Mouse (Mus musculus): ENCODE results near the gene Aldoart2. TPM values are rescaled to one million over a fixed set of nuclear protein-coding genes. Genes with fewer than 3 reads are reported as not detected.
A peak's percentile ranks its signal among the peaks of the same experiment; 100 is the strongest.

The Aldoart2 gene
- polyA plus RNA-seq, 2 experiments, result not detected

DNA sequence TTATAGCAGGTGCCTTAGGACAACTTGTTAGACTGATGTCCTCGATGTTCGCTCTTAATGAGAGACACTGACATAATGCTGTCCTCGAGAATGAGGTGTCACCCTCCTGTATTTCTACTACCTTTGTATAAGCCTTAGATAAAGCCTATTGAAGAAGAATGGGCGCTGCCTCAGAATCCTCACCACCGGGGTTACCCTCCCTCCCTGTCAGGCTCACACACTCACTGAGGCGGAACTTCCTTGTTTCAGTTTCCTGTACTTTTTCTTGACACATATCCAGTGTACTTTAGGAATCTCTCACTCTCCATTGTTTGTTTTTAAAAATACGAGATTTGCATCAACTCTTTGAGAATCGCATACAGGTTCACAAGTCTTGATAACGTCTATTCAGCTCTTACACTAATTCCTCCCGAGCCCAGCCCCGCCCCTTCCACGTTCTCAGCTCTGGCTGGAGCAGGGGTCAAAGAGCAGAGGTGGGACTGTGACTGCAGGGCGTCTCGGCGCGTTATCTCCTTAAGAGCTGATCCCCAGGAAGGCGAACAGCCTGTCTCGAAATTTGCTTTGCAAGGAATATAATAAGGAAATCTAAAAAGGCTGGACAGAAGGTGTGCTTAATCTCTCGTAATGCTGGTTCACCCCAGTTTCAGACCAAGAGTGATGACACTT lies 4.9 kb upstream of the Aldoart2 start:
- H3K36me3 ChIP-seq (ENCODE audit: control insufficient read depth, insufficient read depth, low read length), result no peaks in the 10 kb centered on the region
- 0 out of 2 replicates have a peak overlapping the region, but pooled peaks have one; percentile 21 for H3K9ac ChIP-seq (ENCODE audit: low read depth, low read length, severe bottlenecking)
- no peaks in the 10 kb centered on the region for H3K27me3 ChIP-seq (ENCODE audit: control insufficient read depth, insufficient read depth, low read length)
- WGBS, result 19% methylated on average over 19 of the region's 19 CpGs
- no peak overlapping the region for H3K27ac ChIP-seq (replicated peaks; ENCODE audit: low read depth, low read length)
- peak overlapping the region; percentile 16 for H3K4me3 ChIP-seq (replicated peaks; ENCODE audit: low read length)
- ATAC-seq (ENCODE audit: low FRiP score, low read depth) (no peak), DNase-seq (ENCODE audit: low spot score) (no peak)
- no peaks in the 10 kb centered on the region for H3K4me1 ChIP-seq (ENCODE audit: control insufficient read depth, insufficient read depth, low read length)
- no peaks in the 10 kb centered on the region for H3K9me3 ChIP-seq (ENCODE audit: control insufficient read depth, low read length)
- TF ChIP-seq POLR2A (IDR thresholded peaks at IDR 0.05; ENCODE audit: borderline replicate concordance, extremely low read depth, insufficient read depth, insufficient read length), result no peak
- H3K4me2 ChIP-seq (replicated peaks; ENCODE audit: low read depth, low read length, severe bottlenecking), result peak overlapping the region; percentile 35

DNA sequence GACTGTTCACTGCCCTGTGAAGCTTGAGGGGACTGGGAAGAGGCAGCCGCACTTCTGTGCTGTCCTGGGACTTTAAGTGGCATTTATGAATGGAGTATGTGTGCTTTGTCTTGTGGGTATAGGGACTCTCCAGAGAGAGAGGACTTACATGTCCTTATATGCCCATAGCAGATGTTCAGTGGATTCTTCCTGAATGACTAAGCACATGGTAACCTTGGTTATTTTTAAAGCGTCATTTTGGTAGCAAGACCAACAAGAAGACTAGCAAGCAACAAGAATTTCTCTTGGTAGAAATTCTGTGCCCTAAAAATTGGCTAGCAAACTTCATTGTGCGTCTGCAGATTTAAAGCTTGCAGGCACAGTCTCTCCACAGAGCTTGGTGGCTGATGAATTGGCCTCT lies 1.3 kb upstream of the Aldoart2 start:
- Histone ChIP-seq H3K27ac (replicated peaks; ENCODE audit: low read depth, low read length) (no peak overlapping the region), H3K9me3 (ENCODE audit: control insufficient read depth, low read length) (no peaks in the 10 kb centered on the region), H3K4me2 (replicated peaks; ENCODE audit: low read depth, low read length, severe bottlenecking) (no peak overlapping the region), H3K4me3 (replicated peaks; ENCODE audit: low read length) (no peak overlapping the region), H3K9ac (ENCODE audit: low read depth, low read length, severe bottlenecking) (no peak overlapping the region), H3K36me3 (ENCODE audit: control insufficient read depth, insufficient read depth, low read length) (no peaks in the 10 kb centered on the region), H3K27me3 (ENCODE audit: control insufficient read depth, insufficient read depth, low read length) (no peaks in the 10 kb centered on the region), H3K4me1 (ENCODE audit: control insufficient read depth, insufficient read depth, low read length) (no peaks in the 10 kb centered on the region)
- WGBS, result 95% methylated on average over 3 of the region's 3 CpGs
- ATAC-seq (ENCODE audit: low FRiP score, low read depth), result no peak
- no peak for DNase-seq (ENCODE audit: low spot score)
- no peak for TF ChIP-seq POLR2A (IDR thresholded peaks at IDR 0.05; ENCODE audit: borderline replicate concordance, extremely low read depth, insufficient read depth, insufficient read length)

DNA sequence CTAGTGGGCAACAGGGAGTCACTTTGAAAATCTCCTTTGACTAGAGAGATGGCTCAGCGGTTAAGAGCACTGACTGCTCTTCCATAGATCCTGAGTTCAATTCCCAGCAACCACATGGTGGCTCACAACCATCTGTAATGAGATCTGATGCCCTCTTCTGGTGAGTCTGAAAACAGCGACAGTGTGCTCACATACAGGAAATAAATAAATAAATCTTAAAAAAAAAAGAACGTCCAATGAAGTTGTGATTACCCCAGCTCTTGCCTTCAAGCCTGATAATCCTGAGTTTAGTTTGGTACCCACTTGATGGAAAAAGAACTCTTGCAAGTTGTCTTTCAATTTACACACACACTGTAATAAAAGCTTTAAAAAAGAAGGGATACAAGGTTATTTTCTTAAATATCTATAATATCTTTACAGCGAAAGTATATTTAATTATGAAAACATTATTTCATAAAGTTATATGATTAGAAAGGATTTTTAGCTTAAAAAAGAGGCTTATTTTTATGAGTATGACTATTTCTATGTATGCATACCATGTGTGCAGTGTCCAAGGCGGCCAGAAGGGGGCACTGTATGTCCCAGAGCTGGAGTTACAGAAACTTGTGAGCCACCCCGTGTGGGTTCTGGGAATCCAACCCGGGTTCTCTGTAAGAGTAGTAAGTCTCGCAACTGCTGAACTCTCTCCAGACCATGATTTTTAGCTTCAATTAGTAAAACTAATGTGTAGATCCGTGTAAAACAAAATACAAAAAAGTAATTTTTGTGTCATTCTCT lies 664 bp upstream of the Aldoart2 start:
- no peak for DNase-seq (ENCODE audit: low spot score)
- H3K36me3 ChIP-seq (ENCODE audit: control insufficient read depth, insufficient read depth, low read length), result no peaks in the 10 kb centered on the region
- WGBS, result 84% methylated on average over 9 of the region's 9 CpGs

DNA sequence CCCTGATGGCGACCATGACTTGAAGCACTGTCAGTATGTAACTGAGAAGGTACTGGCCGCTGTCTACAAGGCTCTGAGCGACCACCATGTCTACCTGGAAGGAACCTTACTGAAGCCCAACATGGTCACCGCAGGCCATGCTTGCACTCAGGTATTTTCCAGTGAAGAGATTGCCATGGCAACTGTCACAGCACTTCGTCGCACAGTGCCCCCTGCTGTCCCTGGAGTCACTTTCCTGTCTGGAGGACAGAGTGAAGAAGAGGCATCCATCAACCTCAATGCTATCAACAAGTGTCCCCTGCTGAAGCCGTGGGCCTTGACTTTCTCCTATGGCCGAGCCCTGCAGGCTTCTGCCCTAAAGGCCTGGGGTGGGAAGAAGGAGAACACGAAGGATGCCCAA lies 828 bp downstream of the Aldoart2 start:
- no peak for ATAC-seq (ENCODE audit: low FRiP score, low read depth)
- no peak overlapping the region for H3K4me3 ChIP-seq (replicated peaks; ENCODE audit: low read length)
- H3K36me3 ChIP-seq (ENCODE audit: control insufficient read depth, insufficient read depth, low read length), result no peaks in the 10 kb centered on the region
- H3K9ac ChIP-seq (ENCODE audit: low read depth, low read length, severe bottlenecking), result no peak overlapping the region
- H3K4me2 ChIP-seq (replicated peaks; ENCODE audit: low read depth, low read length, severe bottlenecking), result no peak overlapping the region
- no peaks in the 10 kb centered on the region for H3K27me3 ChIP-seq (ENCODE audit: control insufficient read depth, insufficient read depth, low read length)
- DNase-seq (ENCODE audit: low spot score), result no peak
- H3K9me3 ChIP-seq (ENCODE audit: control insufficient read depth, low read length), result no peaks in the 10 kb centered on the region
- TF ChIP-seq POLR2A (IDR thresholded peaks at IDR 0.05; ENCODE audit: borderline replicate concordance, extremely low read depth, insufficient read depth, insufficient read length), result no peak
- no peaks in the 10 kb centered on the region for H3K4me1 ChIP-seq (ENCODE audit: control insufficient read depth, insufficient read depth, low read length)
- H3K27ac ChIP-seq (replicated peaks; ENCODE audit: low read depth, low read length), result no peak overlapping the region
- WGBS, result 82% methylated on average over 9 of the region's 9 CpGs

More for the DNA sequence above, 664 bp upstream of the Aldoart2 start:
- Histone ChIP-seq H3K27me3 (ENCODE audit: control insufficient read depth, insufficient read depth, low read length) (no peaks in the 10 kb centered on the region), H3K4me3 (replicated peaks; ENCODE audit: low read length) (no peak overlapping the region), H3K27ac (replicated peaks; ENCODE audit: low read depth, low read length) (no peak overlapping the region), H3K9me3 (ENCODE audit: control insufficient read depth, low read length) (no peaks in the 10 kb centered on the region), H3K9ac (ENCODE audit: low read depth, low read length, severe bottlenecking) (no peak overlapping the region), H3K4me1 (ENCODE audit: control insufficient read depth, insufficient read depth, low read length) (no peaks in the 10 kb centered on the region), H3K4me2 (replicated peaks; ENCODE audit: low read depth, low read length, severe bottlenecking) (no peak overlapping the region)
- TF ChIP-seq POLR2A (IDR thresholded peaks at IDR 0.05; ENCODE audit: borderline replicate concordance, extremely low read depth, insufficient read depth, insufficient read length), result no peak
- no peak for ATAC-seq (ENCODE audit: low FRiP score, low read depth)

DNA sequence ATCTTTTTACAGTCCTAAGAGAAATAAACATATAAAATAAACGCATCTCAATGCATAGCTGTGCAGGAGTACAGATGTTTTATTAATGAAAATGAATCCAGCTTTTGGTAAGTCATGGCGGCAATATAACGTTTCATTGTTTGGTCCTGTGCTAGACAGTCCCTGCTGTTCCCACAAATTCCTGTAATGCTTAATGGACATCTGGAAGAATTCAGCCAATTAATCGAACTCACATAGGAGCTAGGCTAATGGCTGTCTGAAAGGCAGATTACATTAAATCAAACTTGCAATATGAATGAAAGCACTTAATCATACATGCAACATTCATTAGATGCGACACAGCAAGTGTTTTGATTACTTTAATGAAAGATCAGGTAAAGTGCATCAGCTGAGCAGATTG lies 1.8 kb downstream of the Aldoart2 start:
- DNase-seq (ENCODE audit: low spot score) (no peak), ATAC-seq (ENCODE audit: low FRiP score, low read depth) (no peak)
- no peaks in the 10 kb centered on the region for H3K9me3 ChIP-seq (ENCODE audit: control insufficient read depth, low read length)
- no peak overlapping the region for H3K4me2 ChIP-seq (replicated peaks; ENCODE audit: low read depth, low read length, severe bottlenecking)
- H3K36me3 ChIP-seq (ENCODE audit: control insufficient read depth, insufficient read depth, low read length), result no peaks in the 10 kb centered on the region
- H3K4me3 ChIP-seq (replicated peaks; ENCODE audit: low read length), result no peak overlapping the region
- WGBS, result 38% methylated on average over 5 of the region's 5 CpGs
- TF ChIP-seq POLR2A (IDR thresholded peaks at IDR 0.05; ENCODE audit: borderline replicate concordance, extremely low read depth, insufficient read depth, insufficient read length), result no peak
- no peak overlapping the region for H3K27ac ChIP-seq (replicated peaks; ENCODE audit: low read depth, low read length)
- H3K9ac ChIP-seq (ENCODE audit: low read depth, low read length, severe bottlenecking), result no peak overlapping the region
- H3K27me3 ChIP-seq (ENCODE audit: control insufficient read depth, insufficient read depth, low read length), result no peaks in the 10 kb centered on the region
- no peaks in the 10 kb centered on the region for H3K4me1 ChIP-seq (ENCODE audit: control insufficient read depth, insufficient read depth, low read length)

Data from limb, embryonic 14.5 days (tissue).